Mouse (Mus musculus) thymus, adult 2 months (tissue): Measurements from ENCODE around the gene Sipa1l2. TPM values are rescaled to one million over a fixed set of nuclear protein-coding genes. Genes with fewer than 3 reads are reported as not detected.

Experiments
- DNase-seq: peaks from one replicate; pipeline ENCODE4 v3.0.0; 2021
- H3K27ac ChIP-seq: fragments of 200-500 bp; 2 replicates; pipeline ENCODE4 v1.5.1; 2012; ENCODE audit warnings: low read length, control low read depth; ENCODE audit not compliant: control insufficient read depth, insufficient read depth
- H3K27me3 ChIP-seq: fragments of 200-500 bp; 2 replicates; pipeline ENCODE4 v1.6.1; 2012; ENCODE audit warnings: mild to moderate bottlenecking, low read length, moderate library complexity, mixed read lengths; ENCODE audit not compliant: control insufficient read depth, insufficient read depth
- H3K36me3 ChIP-seq: fragments of 200-500 bp; 2 replicates; pipeline ENCODE4 v1.6.1; 2012; ENCODE audit warnings: mild to moderate bottlenecking, low read length, moderate library complexity; ENCODE audit not compliant: control insufficient read depth, insufficient read depth
- H3K4me1 ChIP-seq: fragments of 200-500 bp; replicated peaks from 2 replicates; pipeline ENCODE4 v1.6.1; 2012; ENCODE audit warnings: low read length; ENCODE audit not compliant: control insufficient read depth, insufficient read depth
- H3K4me3 ChIP-seq: fragments of 200-500 bp; 2 replicates; pipeline ENCODE4 v1.5.1; 2012; ENCODE audit warnings: mild to moderate bottlenecking, low read length, control low read depth, moderate library complexity; ENCODE audit not compliant: control insufficient read depth, insufficient read depth
- CTCF ChIP-seq: fragments of 200-500 bp; IDR thresholded peaks from 2 replicates; pipeline ENCODE4 v1.5.1; 2012; ENCODE audit warnings: mild to moderate bottlenecking, control low read depth, low read length, moderate library complexity, borderline replicate concordance; ENCODE audit not compliant: control insufficient read depth, poor library complexity, insufficient read depth; ENCODE audit errors: extremely low read depth
- POLR2A ChIP-seq: fragments of 200-500 bp; IDR thresholded peaks from 2 replicates; pipeline ENCODE4 v1.6.1; 2012; ENCODE audit warnings: mild to moderate bottlenecking, low read length, control low read depth, moderate library complexity; ENCODE audit not compliant: control insufficient read depth, poor library complexity, insufficient read depth; ENCODE audit errors: extremely low read depth
- WGBS: fragments of 180-500 bp; shearing (Covaris S2); methylation state at CpG from one replicate; pipeline ENCODE4 v1.1.7; 2018; 5-methylcytosine and 5-hydroxymethylcytosine counted together
- polyA plus RNA-seq: library from polyadenylated mRNA; depleted of rRNA; stranded (reverse); fragments of >200 nt; gene quantifications from 2 replicates; pipeline ENCODE4 v1.2.3, GENCODE M21; 2012

Gene Sipa1l2
- polyA plus RNA-seq, 1 experiment: 11.7 TPM

- Histone ChIP-seq H3K36me3 (no peaks in the 10 kb centered on the region), H3K27me3 (no peaks in the 10 kb centered on the region), H3K4me1 (no peaks in the 10 kb centered on the region), H3K4me3 (no peak overlapping the region), H3K27ac (no peak overlapping the region)
- WGBS: 95% methylated on average over 5 of the region's 5 CpGs
- no peak for DNase-seq
- no peak for TF ChIP-seq CTCF
- no peak for TF ChIP-seq POLR2A
These were observed 10.8 kb upstream of the Sipa1l2 start for GRCm38 (mm10) chr8:125580426-125580825.

GRCm38 (mm10) chr8:125576127-125576526, 6.5 kb upstream of the Sipa1l2 start:
- Histone ChIP-seq H3K27ac (no peak overlapping the region), H3K27me3 (no peaks in the 10 kb centered on the region), H3K4me3 (no peak overlapping the region), H3K4me1 (no peaks in the 10 kb centered on the region), H3K36me3 (no peaks in the 10 kb centered on the region)
- 42% methylated on average over 4 of the region's 4 CpGs for WGBS
- DNase-seq: no peak
- TF ChIP-seq POLR2A (no peak), CTCF (no peak)

GRCm38 (mm10) chr8:125574280-125574679, 4.7 kb upstream of the Sipa1l2 start:
- Histone ChIP-seq H3K4me1 (0 out of 2 replicates have a peak, but pooled peaks cover 3% of the 10 kb centered on the region), H3K27ac (no peak overlapping the region), H3K27me3 (no peaks in the 10 kb centered on the region), H3K36me3 (no peaks in the 10 kb centered on the region), H3K4me3 (no peak overlapping the region)
- TF ChIP-seq POLR2A (no peak), CTCF (no peak)
- DNase-seq: peak; percentile 32
- WGBS: 28% methylated on average over 4 of the region's 4 CpGs

- no peak for DNase-seq
- no peak overlapping the region for H3K27ac ChIP-seq
These were observed 2.6 kb upstream of the Sipa1l2 start for GRCm38 (mm10) chr8:125572246-125572645.

GRCm38 (mm10) chr8:125570835-125571465, 1.3 kb upstream of the Sipa1l2 start:
- DNase-seq: peak; percentile 39
- H3K4me1 ChIP-seq: peaks cover 7% of the 10 kb centered on the region
- H3K27me3 ChIP-seq: no peaks in the 10 kb centered on the region
- TF ChIP-seq POLR2A (no peak), CTCF (no peak)
- H3K4me3 ChIP-seq: no peak overlapping the region
- H3K27ac ChIP-seq: no peak overlapping the region
- H3K36me3 ChIP-seq: no peaks in the 10 kb centered on the region
- 84% methylated on average over 12 of the region's 12 CpGs for WGBS

More at GRCm38 (mm10) chr8:125572246-125572645, 2.6 kb upstream of the Sipa1l2 start:
- no peak for TF ChIP-seq POLR2A
- TF ChIP-seq CTCF: no peak
- Histone ChIP-seq H3K4me3 (no peak overlapping the region), H3K4me1 (peaks cover 7% of the 10 kb centered on the region), H3K27me3 (no peaks in the 10 kb centered on the region), H3K36me3 (no peaks in the 10 kb centered on the region)
- 97% methylated on average over 4 of the region's 4 CpGs for WGBS

- H3K36me3 ChIP-seq: no peaks in the 10 kb centered on the region
- H3K27ac ChIP-seq: no peak overlapping the region
- H3K27me3 ChIP-seq: no peaks in the 10 kb centered on the region
- peak overlapping the region; percentile 67 for H3K4me3 ChIP-seq
- 15% methylated on average over 13 of the region's 13 CpGs for WGBS
- H3K4me1 ChIP-seq: peaks cover 7% of the 10 kb centered on the region
- TF ChIP-seq POLR2A (no peak), CTCF (no peak)
- DNase-seq: no peak
These were observed 781 bp upstream of the Sipa1l2 start for GRCm38 (mm10) chr8:125570389-125570788.
